Mouse (Mus musculus) cortical plate, adult 2 months (tissue): ENCODE results near the gene Nme3. TPM values are rescaled to one million over a fixed set of nuclear protein-coding genes. Genes with fewer than 3 reads are reported as not detected.

Source experiments
- H3K27ac ChIP-seq: fragments of 200-500 bp; 2 replicates; pipeline ENCODE4 v1.5.1; 2012; ENCODE audit warnings: low read length, control low read depth, inconsistent platforms; ENCODE audit not compliant: insufficient read depth
- H3K4me1 ChIP-seq: fragments of 200-500 bp; 2 replicates; pipeline ENCODE4 v1.6.1; 2011; ENCODE audit warnings: low read length; ENCODE audit not compliant: control insufficient read depth, insufficient read depth
- H3K4me3 ChIP-seq: fragments of 200-500 bp; 2 replicates; pipeline ENCODE4 v1.5.1; 2011; ENCODE audit warnings: mild to moderate bottlenecking, low read length, control low read depth; ENCODE audit not compliant: insufficient read depth
- CTCF ChIP-seq: fragments of 200-500 bp; IDR thresholded peaks from 2 replicates; pipeline ENCODE4 v1.5.1; 2011; ENCODE audit warnings: mild to moderate bottlenecking, control low read depth, low read length; ENCODE audit not compliant: insufficient read depth; ENCODE audit errors: extremely low read depth
- POLR2A ChIP-seq: fragments of 200-500 bp; IDR thresholded peaks from 2 replicates; pipeline ENCODE4 v1.6.1; 2011; ENCODE audit warnings: mild to moderate bottlenecking, low read length, control low read depth; ENCODE audit not compliant: insufficient read depth; ENCODE audit errors: extremely low read depth
- polyA plus RNA-seq: library from polyadenylated mRNA; depleted of rRNA; stranded (reverse); fragments of >200 nt; gene quantifications from 2 replicates; pipeline ENCODE4 v1.2.3, GENCODE M21; 2012

Nme3 gene
- polyA plus RNA-seq, 1 experiment, result 94.7 TPM

DNA sequence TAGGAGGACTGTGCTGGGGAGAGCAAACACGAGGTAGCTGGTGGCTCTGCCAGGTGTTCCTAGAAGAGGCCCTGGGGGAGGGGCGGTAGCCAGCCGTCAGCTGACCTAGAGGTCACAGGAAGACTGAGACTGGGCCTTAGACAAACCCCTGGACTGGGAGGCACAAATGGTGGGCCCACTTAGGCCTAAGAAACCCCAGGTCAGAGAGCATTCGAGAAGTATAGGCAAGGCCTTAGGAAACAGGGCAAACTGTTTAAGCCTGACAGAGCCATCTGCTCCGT is 18.2 kb upstream of the Nme3 start:
- TF ChIP-seq POLR2A (no peak), CTCF (no peak)
- Histone ChIP-seq H3K27ac (no peak overlapping the region), H3K4me3 (no peak overlapping the region)

DNA sequence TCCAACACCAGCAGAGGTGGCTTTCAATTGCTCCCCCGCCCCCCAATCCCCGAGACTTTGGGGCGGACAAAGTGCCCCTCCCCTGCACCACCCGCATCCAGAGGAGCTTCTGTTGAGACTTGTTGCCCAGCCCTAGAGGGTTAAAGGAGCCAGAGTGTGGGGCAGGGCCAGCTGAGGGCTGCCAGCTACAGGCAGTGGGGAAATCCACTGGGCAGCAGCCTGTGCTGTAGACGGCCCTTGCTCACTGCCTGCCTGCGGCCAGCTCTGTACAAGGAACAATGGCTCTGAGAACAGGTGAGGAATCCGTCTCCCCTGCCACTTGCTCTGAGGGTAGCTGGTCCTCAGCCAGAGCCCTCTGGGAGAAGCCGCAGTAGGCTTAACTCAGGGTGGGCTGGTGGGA is 17.8 kb upstream of the Nme3 start:
- H3K27ac ChIP-seq, result no peak overlapping the region
- H3K4me1 ChIP-seq, result no peaks in the 10 kb centered on the region
- TF ChIP-seq POLR2A (no peak), CTCF (no peak)

More for the DNA sequence above, 18.2 kb upstream of the Nme3 start:
- no peaks in the 10 kb centered on the region for H3K4me1 ChIP-seq

DNA sequence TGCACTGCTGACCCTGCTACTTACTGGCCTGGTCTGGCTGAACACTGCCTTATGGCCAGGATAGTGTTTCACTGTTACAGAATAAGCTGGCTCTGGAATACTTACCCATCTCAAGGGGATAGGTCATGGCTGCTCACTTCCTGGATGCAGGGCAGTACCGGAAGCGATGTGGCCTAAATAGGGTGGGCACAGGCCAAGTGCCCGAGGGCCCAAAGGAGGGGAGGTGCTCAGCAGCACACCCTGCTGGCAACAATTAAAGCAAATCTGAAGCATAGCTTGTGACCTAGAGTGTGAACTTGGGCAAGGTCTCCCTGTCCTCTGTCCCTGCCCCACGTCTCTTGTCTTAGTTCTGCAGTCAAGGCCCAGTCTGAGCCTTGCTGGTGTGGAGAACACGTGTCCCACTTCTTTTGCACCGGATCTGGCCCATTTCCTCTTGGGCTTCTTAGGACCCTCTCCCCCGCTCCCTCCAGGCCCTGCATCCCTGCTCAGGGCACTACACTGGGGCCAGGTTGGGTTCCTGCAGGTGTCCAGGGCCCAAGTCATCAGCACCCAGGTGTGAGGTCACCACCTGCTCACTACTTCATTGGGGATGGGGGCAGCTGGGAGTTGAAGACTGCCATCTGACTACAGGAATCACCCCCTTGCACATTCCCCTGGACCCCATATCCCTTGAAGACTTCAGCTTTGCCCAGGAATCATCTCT is 14.4 kb upstream of the Nme3 start:
- Histone ChIP-seq H3K27ac (no peak overlapping the region), H3K4me3 (no peak overlapping the region), H3K4me1 (peaks cover 2% of the 10 kb centered on the region; the same call in 1 of the 2 replicates)
- TF ChIP-seq CTCF, result peak; percentile 44; the same call in 1 of the 2 replicates
- TF ChIP-seq POLR2A, result no peak

More for the DNA sequence above, 17.8 kb upstream of the Nme3 start:
- H3K4me3 ChIP-seq, result no peak overlapping the region

DNA sequence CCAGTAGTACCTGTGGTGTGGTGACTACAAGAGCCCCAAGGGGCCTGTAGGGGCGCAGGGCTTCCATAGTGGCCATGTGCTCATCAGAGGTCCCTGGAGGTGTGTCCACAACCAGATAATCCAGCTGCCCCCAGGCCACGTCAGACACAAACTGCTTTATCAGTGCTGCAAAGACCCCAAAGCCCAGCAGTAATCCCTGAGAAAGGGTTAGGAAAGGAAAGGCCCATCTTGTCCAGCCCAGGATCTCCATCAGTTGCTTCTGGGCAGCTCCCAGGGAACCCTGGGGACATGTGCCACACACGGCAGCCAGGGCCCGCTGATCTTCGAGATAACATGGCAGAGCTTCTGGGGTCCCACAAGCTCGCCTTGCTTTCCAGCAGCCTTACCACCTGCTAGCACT is 11.9 kb upstream of the Nme3 start:
- no peak overlapping the region for H3K4me3 ChIP-seq
- H3K4me1 ChIP-seq, result peaks cover 5% of the 10 kb centered on the region; the same call in 1 of the 2 replicates
- TF ChIP-seq POLR2A (no peak), CTCF (no peak)
- no peak overlapping the region for H3K27ac ChIP-seq

DNA sequence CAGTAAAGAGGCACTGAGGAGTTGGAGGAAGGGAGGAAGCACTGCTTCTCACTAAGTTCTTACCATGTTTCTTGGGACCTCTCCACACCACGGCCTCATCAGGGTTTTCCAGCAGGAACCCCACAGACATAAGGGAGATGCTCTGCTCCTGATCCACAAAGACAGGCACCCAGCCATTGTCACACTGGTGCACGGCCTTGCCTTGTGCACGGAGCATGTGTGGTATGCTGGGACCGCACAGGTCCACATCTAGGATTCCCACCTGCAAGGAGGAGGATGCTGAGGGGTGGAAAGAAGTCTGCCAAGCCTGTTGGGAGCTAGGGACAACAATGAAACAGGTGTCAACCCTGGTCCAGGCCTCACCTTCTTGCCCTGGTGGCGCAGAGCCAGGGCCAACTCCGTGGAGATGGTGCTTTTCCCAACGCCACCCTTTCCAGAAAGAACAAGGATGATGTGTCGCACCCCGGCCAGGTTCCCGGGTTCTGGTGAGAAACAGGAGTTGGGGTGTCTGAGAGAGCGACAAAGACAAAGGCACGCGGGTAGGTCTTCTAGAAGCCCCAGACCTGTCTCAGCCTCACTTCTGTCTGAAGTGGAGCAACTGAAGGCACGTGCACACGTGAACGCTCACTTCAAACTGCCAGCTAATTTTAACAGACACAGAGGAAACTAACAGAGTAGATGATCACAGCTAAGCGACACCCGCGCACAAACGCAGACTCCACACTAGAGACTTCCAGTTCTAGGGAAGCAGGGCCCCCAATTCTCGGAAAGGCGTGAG is 10.8 kb upstream of the Nme3 start:
- peak overlapping the region; percentile 81 for H3K4me3 ChIP-seq
- H3K4me1 ChIP-seq, result peaks cover 5% of the 10 kb centered on the region; the same call in 1 of the 2 replicates
- H3K27ac ChIP-seq, result no peak overlapping the region
- TF ChIP-seq POLR2A (no peak), CTCF (no peak)

GRCm38 (mm10) chr17:24886134-24886931 is 10.0 kb upstream of the Nme3 start, which contains the start of the genes Nubp2 and Spsb3:
Gene Nubp2, minus strand, starts transcription at chr17:24886349.
Gene Spsb3, plus strand, starts transcription at chr17:24886643.
- Histone ChIP-seq H3K4me1 (peaks cover 5% of the 10 kb centered on the region; the same call in 1 of the 2 replicates), H3K4me3 (peak within 1 kb of the TSS; percentile 95), H3K27ac (peak within 1 kb of the TSS; percentile 26)
- peak; percentile 73; the same call in 1 of the 2 replicates for TF ChIP-seq POLR2A
- TF ChIP-seq CTCF, result no peak

DNA sequence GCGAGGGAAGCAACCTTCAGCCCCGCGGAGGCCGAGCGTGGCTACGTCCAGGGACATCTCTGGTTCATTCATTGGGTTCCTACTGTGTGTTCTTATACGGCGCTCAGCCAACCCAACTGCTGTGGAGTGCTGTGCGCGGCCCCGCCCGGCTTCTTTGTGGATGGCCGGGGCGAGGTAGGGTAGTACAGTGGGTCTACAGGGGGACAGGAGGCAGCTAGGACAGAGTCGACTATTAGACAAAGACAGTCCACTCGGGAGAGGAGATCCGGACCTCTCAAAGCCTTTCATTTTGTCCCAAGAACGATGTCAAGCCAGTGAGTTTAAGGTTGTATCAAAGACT is 9.4 kb upstream of the Nme3 start:
- H3K27ac ChIP-seq, result peak overlapping the region; percentile 26
- H3K4me3 ChIP-seq, result peak overlapping the region; percentile 95
- TF ChIP-seq POLR2A (no peak), CTCF (no peak)
- peaks cover 5% of the 10 kb centered on the region; the same call in 1 of the 2 replicates for H3K4me1 ChIP-seq

- Histone ChIP-seq H3K4me1 (peaks cover 5% of the 10 kb centered on the region; the same call in 1 of the 2 replicates), H3K4me3 (peak overlapping the region; percentile 95), H3K27ac (peak overlapping the region; percentile 26; the same call in 1 of the 2 replicates)
- TF ChIP-seq CTCF, result no peak
- TF ChIP-seq POLR2A, result no peak
Measured at GRCm38 (mm10) chr17:24887291-24888080, 8.8 kb upstream of the Nme3 start.

DNA sequence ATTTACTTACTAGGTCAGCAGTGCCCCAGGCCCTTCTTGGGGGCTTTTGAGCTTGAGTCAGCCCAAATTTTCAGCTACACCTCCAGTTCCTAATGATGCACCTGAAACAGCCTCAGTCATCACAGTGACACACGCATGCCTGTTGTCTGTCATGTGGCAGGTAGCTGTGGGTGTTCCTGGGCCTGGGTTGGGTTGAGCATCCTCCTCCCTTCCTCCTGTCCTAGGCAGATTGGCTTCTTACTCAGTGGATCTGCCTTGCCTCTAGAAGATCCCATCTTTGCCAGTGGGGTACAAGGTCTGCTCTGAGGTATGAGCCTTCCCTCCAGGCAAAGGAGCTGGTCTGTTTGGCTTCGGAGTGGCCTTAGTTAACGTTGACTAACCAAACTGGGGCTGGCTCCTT is 7.4 kb upstream of the Nme3 start:
- no peak for TF ChIP-seq CTCF
- peak; percentile 44 for TF ChIP-seq POLR2A
- no peak overlapping the region for H3K4me3 ChIP-seq
- no peak overlapping the region for H3K27ac ChIP-seq
- peaks cover 5% of the 10 kb centered on the region; the same call in 1 of the 2 replicates for H3K4me1 ChIP-seq
